Mouse (Mus musculus): ENCODE results near the gene Dock9.

Gene Dock9

GRCm38 (mm10) chr14:121579055-121579454 is 218.6 kb downstream of the Dock9 start:
- no peak for DNase-seq (ENCODE audit: low spot score)

GRCm38 (mm10) chr14:121573391-121573790 is 224.2 kb downstream of the Dock9 start:
- no peak for DNase-seq (ENCODE audit: low spot score)

GRCm38 (mm10) chr14:121566794-121567201 is 230.8 kb downstream of the Dock9 start:
- no peak for DNase-seq (ENCODE audit: low spot score)

GRCm38 (mm10) chr14:121565930-121566329 is 231.7 kb downstream of the Dock9 start:
- DNase-seq (ENCODE audit: low spot score): no peak

- DNase-seq (ENCODE audit: low spot score): no peak
These were observed 233.0 kb downstream of the Dock9 start for GRCm38 (mm10) chr14:121564656-121565055.

GRCm38 (mm10) chr14:121563954-121564353 is 233.7 kb downstream of the Dock9 start:
- DNase-seq (ENCODE audit: low spot score): no peak

- no peak for DNase-seq (ENCODE audit: low spot score)
These were observed 238.6 kb downstream of the Dock9 start for GRCm38 (mm10) chr14:121559026-121559425.

- DNase-seq (ENCODE audit: low spot score): no peak
These were observed 241.0 kb downstream of the Dock9 start for GRCm38 (mm10) chr14:121556401-121557315.

GRCm38 (mm10) chr14:121553785-121554184 is 243.9 kb downstream of the Dock9 start:
- DNase-seq (ENCODE audit: low spot score): no peak

- DNase-seq (ENCODE audit: low spot score): no peak
These were observed 245.1 kb downstream of the Dock9 start for GRCm38 (mm10) chr14:121552586-121552985.

- no peak for DNase-seq (ENCODE audit: low spot score)
These were observed 247.8 kb downstream of the Dock9 start for GRCm38 (mm10) chr14:121549834-121550233.

GRCm38 (mm10) chr14:121547745-121548144 is 249.9 kb downstream of the Dock9 start:
- DNase-seq (ENCODE audit: low spot score): no peak

- no peak for DNase-seq (ENCODE audit: low spot score)
These were observed 251.0 kb downstream of the Dock9 start for GRCm38 (mm10) chr14:121546621-121547020.

- no peak for DNase-seq (ENCODE audit: low spot score)
These were observed 251.9 kb downstream of the Dock9 start for GRCm38 (mm10) chr14:121545551-121546331.

- DNase-seq (ENCODE audit: low spot score): no peak
These were observed 256.4 kb downstream of the Dock9 start for GRCm38 (mm10) chr14:121541262-121541661.

GRCm38 (mm10) chr14:121534501-121534900 is 263.1 kb downstream of the Dock9 start:
- no peak for DNase-seq (ENCODE audit: low spot score)

GRCm38 (mm10) chr14:121530853-121531252 is 266.8 kb downstream of the Dock9 start:
- no peak for DNase-seq (ENCODE audit: low spot score)

- no peak for DNase-seq (ENCODE audit: low spot score)
These were observed 269.8 kb downstream of the Dock9 start for GRCm38 (mm10) chr14:121527883-121528282.

GRCm38 (mm10) chr14:121527201-121527600 is 270.4 kb downstream of the Dock9 start:
- no peak for DNase-seq (ENCODE audit: low spot score)

GRCm38 (mm10) chr14:121521709-121522108 is 275.9 kb downstream of the Dock9 start:
- no peak for DNase-seq (ENCODE audit: low spot score)

- no peak for DNase-seq (ENCODE audit: low spot score)
These were observed 280.8 kb downstream of the Dock9 start for GRCm38 (mm10) chr14:121516881-121517280.

- no peak for DNase-seq (ENCODE audit: low spot score)
These were observed 288.7 kb downstream of the Dock9 start for GRCm38 (mm10) chr14:121508929-121509328.

- no peak for DNase-seq (ENCODE audit: low spot score)
These were observed 291.3 kb downstream of the Dock9 start for GRCm38 (mm10) chr14:121506336-121506735.

Measured in spleen, adult 12 weeks (tissue).